In genomic region chr11:65706784-65707183, GRCm38 (mm10) we compare ENCODE assay signal across 34 mouse cellular contexts.
DNase-seq lines count a peak whose midpoint lies in the region; ATAC-seq lines count a peak whose summit lies in the region.
"Had no signal": no experiment of that assay in that cellular context is flagged by ENCODE, and none has a peak within 500 bp of the region (broad histone marks: within the 10 kb centered on the region; RNA-seq: fewer than 3 reads in every experiment).

No protein-coding gene starts in this region.

- no peak overlapping the region for H3K4me2 ChIP-seq in hindbrain, embryonic 13.5 days
- H3K4me2 ChIP-seq: embryonic facial prominence, embryonic 12.5 days; forebrain, embryonic 15.5 days; heart, embryonic 13.5 days; hindbrain, embryonic 15.5 days; midbrain, embryonic 11.5 days had no signal

- H3K4me3 ChIP-seq in hindbrain, embryonic 13.5 days: no peak overlapping the region
- H3K4me3 ChIP-seq: embryonic facial prominence, embryonic 12.5 days; forebrain, embryonic 15.5 days; heart, embryonic 13.5 days; hindbrain, embryonic 15.5 days had no signal

- H3K9ac ChIP-seq in hindbrain, embryonic 13.5 days: no peak overlapping the region
- H3K9ac ChIP-seq: embryonic facial prominence, embryonic 12.5 days; forebrain, embryonic 15.5 days; heart, embryonic 13.5 days; hindbrain, embryonic 15.5 days; liver, embryonic 14.5 days had no signal

- peaks cover 30% of the 10 kb centered on the region for H3K36me3 ChIP-seq in hindbrain, embryonic 13.5 days

- no peaks in the 10 kb centered on the region for H3K4me1 ChIP-seq in hindbrain, embryonic 13.5 days (replicated peaks)
- H3K4me1 ChIP-seq: embryonic facial prominence, embryonic 12.5 days; forebrain, embryonic 15.5 days; heart, embryonic 13.5 days; hindbrain, embryonic 15.5 days had no signal

- H3K27me3 ChIP-seq in hindbrain, embryonic 13.5 days: no peaks in the 10 kb centered on the region
- H3K27me3 ChIP-seq: CH12.LX; embryonic facial prominence, embryonic 12.5 days; forebrain, embryonic 15.5 days; heart, embryonic 13.5 days; hindbrain, embryonic 15.5 days had no signal

- H3K27ac ChIP-seq in hindbrain, embryonic 13.5 days: no peak overlapping the region
- H3K27ac ChIP-seq: embryonic facial prominence, embryonic 12.5 days; forebrain, embryonic 15.5 days; heart, embryonic 13.5 days; hindbrain, embryonic 15.5 days; kidney, postnatal 0 days; liver, embryonic 14.5 days; stomach, postnatal 0 days had no signal

- no peak for DNase-seq in cerebellum, postnatal 4 days (ENCODE audit: low spot score in 2 of 2)
- DNase-seq in brain, adult 2 months (ENCODE audit: low read depth, low spot score): peak; percentile 75
- peak; percentile 23 for DNase-seq in cerebellum, adult 8-10 months
- DNase-seq in cerebellum, postnatal 25 days: peak; percentile 45 to 66
- DNase-seq in spleen, postnatal 4 days (ENCODE audit: low spot score in 2 of 2): no peak
- DNase-seq: adrenal gland, adult 2 months; adrenal gland, postnatal 36 days; embryo, embryonic 11 days; gastrocnemius, postnatal 14 days; heart, postnatal 10 days; kidney, adult 18-20 months; kidney, postnatal 4 days; liver; lung, adult 2 months; lung, postnatal 10 days; right cerebral cortex, postnatal 25 days; spleen, adult 18-20 months; thymus, adult 18-20 months; thymus, postnatal 36 days had no signal

- over 99% methylated on average over 4 of the region's 4 CpGs for WGBS in hindbrain, embryonic 13.5 days

- no peaks in the 10 kb centered on the region for H3K9me3 ChIP-seq in hindbrain, embryonic 13.5 days
- H3K9me3 ChIP-seq: embryonic facial prominence, embryonic 12.5 days; forebrain, embryonic 15.5 days; heart, embryonic 13.5 days; hindbrain, embryonic 15.5 days had no signal

- peak; percentile 76; the same call in 1 of the 2 replicates for ATAC-seq in cerebellum, adult (ENCODE audit: insufficient number of reproducible peaks, low FRiP score, low TSS enrichment)
- no peak for ATAC-seq in frontal cortex, adult (ENCODE audit: low TSS enrichment)
- no peak for ATAC-seq in hindbrain, embryonic 13.5 days (ENCODE audit: low FRiP score)
- ATAC-seq: activated CD4-positive, CD25-positive, alpha-beta regulatory T cell, adult 4 months; forebrain, embryonic 15.5 days; inflammation-experienced regulatory T-cells, adult 6 months; midbrain, embryonic 16.5 days had no signal

Comparison
In these comparisons a context has a peak if more than half of its experiments do, and no peak if none do; other contexts are left out.
1. DNase-seq: peak in brain, adult 2 months (single experiment), cerebellum, adult 8-10 months (single experiment) and cerebellum, postnatal 25 days (2 of 2); none in cerebellum, postnatal 4 days (0 of 2) and spleen, postnatal 4 days (0 of 2).